Mouse (Mus musculus): ENCODE results near the gene Ubxn11.

GRCm38 (mm10) chr4:134089029-134089428 is 13.3 kb upstream of the Ubxn11 start:
- TF ChIP-seq CTCF (conservative IDR thresholded peaks at IDR 0.05; ENCODE audit: low read length): no peak
- no peak for TF ChIP-seq NANOG (IDR thresholded peaks at IDR 0.05; ENCODE audit: borderline replicate concordance, low read length)
- TF ChIP-seq POU5F1 (IDR thresholded peaks at IDR 0.05; ENCODE audit: borderline replicate concordance, low read length): no peak
